Mouse (Mus musculus) ES-Bruce4 (cell line): ENCODE data around the gene Sptbn1.

ENCODE experiments used
- CTCF ChIP-seq: IDR thresholded peaks from one replicate; pipeline ENCODE4 v1.8.1; 2011; ENCODE audit warnings: low read depth, low read length
- EP300 ChIP-seq: IDR thresholded peaks from 2 replicates; pipeline ENCODE4 v1.6.1; 2011; ENCODE audit warnings: low read depth, low read length; ENCODE audit not compliant: insufficient read depth

DNA sequence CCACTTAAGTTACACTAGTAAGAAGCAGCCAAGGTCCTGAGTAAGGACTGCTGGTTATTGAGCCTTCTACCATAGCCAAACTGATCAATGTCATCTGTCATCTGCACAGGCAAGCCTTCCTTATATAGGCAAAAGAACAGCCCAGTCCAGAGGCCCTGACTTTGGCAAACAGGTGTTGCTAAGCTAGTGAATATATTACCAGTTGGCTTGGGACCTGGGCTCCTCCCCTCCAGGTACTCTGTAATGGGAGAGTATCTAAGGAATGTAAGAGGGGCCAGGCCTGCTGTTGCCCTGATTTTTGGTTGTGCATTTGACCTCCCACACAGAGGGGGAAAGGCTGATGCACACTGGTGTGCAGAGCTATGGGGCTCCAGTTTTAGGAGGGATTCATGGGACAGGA is 63.6 kb downstream of the Sptbn1 start:
- TF ChIP-seq CTCF, result no peak
- TF ChIP-seq EP300, result no peak
